Mouse (Mus musculus): Measurements from ENCODE around the gene Asb10.

DNA sequence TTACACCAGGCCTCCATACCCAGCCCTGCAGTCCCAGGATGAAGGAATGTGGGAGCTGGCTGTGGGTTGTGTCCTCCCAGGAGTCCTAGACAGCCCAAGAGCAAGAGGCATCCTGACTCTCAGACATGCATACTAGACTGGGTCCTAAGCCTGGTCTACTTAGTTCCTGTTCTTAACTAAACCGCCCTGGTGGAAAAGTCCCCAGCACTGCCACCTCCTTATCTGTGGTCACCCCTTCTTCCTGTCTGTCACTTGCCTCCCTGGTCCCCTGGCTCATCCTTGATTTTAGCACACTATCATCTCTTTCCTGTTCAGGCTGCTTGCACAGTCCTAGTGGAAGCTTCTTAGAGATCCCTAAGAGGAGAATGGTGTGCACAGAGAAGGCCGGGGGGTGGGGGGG lies 35.3 kb downstream of the Asb10 start:
- TF ChIP-seq CTCF (IDR thresholded peaks at IDR 0.05; ENCODE audit: low read depth), result no peak
- TF ChIP-seq EP300 (IDR thresholded peaks at IDR 0.05; ENCODE audit: low read depth), result no peak

All from heart, postnatal 0 days (tissue).